Mouse (Mus musculus): ENCODE measurements around the gene Rag1. TPM values are rescaled to one million over a fixed set of nuclear protein-coding genes. Genes with fewer than 3 reads are reported as not detected.

The Rag1 gene
- polyA plus RNA-seq, 1 experiment from 2014 or later, result not detected

DNA sequence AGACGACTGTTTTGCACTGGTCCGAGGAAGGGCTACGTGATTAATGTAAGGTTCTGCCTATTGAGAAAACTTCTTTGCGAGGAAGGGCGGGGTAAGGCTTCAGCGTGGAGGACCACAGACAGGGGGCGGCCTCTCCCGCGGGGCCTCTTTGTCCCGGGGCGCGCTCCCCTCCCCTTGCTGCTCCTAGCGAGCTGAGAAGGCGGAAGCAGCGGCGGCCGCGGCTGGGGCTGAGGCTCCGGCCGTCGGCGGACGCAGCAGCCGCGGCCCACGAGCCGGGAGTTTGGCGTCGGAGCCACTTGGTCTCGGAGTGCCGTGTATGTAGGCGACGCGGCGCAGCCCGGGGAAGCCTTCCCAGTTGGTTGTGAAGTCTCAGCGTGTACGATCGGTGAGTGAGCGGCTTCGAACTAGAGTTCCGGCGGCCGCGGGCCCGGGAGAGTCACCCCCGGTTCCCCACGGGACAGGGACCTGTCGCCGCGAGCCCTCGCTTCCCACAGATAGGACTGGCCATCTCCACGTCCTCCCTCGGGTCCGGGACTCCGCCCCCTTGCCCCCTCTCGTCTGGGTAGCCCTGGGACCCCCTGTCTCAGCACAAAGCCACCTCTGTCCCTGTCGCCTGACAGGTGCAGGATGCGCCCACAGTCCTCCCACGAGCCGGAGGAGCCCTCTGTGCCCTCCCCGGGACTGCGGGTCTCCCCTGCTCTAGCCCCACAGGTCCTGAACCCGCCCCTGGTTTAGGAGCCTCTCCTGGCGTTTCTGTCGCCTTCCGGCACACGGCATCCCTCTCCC is 29.1 kb upstream of the Rag1 start, which contains the start of gene Traf6:
TSS of gene Traf6 (plus strand) at position 194 of the 786 bp plus-strand sequence.
- Histone ChIP-seq H3K36me3 (ENCODE audit: control insufficient read depth, insufficient read depth, low read length) (0 out of 2 replicates have a peak, but pooled peaks cover 5% of the 10 kb centered on the region), H3K4me2 (ENCODE audit: low read length) (peak within 1 kb of the TSS; percentile 66), H3K9me3 (ENCODE audit: control insufficient read depth, low read length) (no peaks in the 10 kb centered on the region), H3K27me3 (replicated peaks; ENCODE audit: control insufficient read depth, insufficient read depth, low read length) (no peaks in the 10 kb centered on the region), H3K27ac (ENCODE audit: low read depth) (0 out of 2 replicates have a peak within 1 kb of the TSS, but pooled peaks have one; percentile 43), H3K9ac (ENCODE audit: low read length) (peak within 1 kb of the TSS; percentile 96), H3K4me1 (replicated peaks; ENCODE audit: control insufficient read depth, insufficient read depth, low read length) (peaks cover 4% of the 10 kb centered on the region; the same call in 1 of the 2 replicates), H3K4me3 (ENCODE audit: low read depth, low read length) (peak within 1 kb of the TSS; percentile 99)
- DNase-seq (ENCODE audit: low spot score) (peak; percentile 94), ATAC-seq (replicated peaks; ENCODE audit: low FRiP score, low TSS enrichment, low read depth) (peak; percentile 93)
- under 1% methylated on average over 67 of the region's 68 CpGs for WGBS

- DNase-seq (ENCODE audit: low spot score) (no peak), ATAC-seq (replicated peaks; ENCODE audit: low FRiP score, low TSS enrichment, low read depth) (no peak)
- no peak overlapping the region for H3K9ac ChIP-seq (ENCODE audit: low read length)
- WGBS, result 72% methylated on average over 3 of the region's 3 CpGs
- no peak overlapping the region for H3K4me2 ChIP-seq (ENCODE audit: low read length)
- H3K4me1 ChIP-seq (replicated peaks; ENCODE audit: control insufficient read depth, insufficient read depth, low read length), result no peaks in the 10 kb centered on the region
- no peaks in the 10 kb centered on the region for H3K36me3 ChIP-seq (ENCODE audit: control insufficient read depth, insufficient read depth, low read length)
- no peaks in the 10 kb centered on the region for H3K27me3 ChIP-seq (replicated peaks; ENCODE audit: control insufficient read depth, insufficient read depth, low read length)
- no peak overlapping the region for H3K4me3 ChIP-seq (ENCODE audit: low read depth, low read length)
- no peaks in the 10 kb centered on the region for H3K9me3 ChIP-seq (ENCODE audit: control insufficient read depth, low read length)
- no peak overlapping the region for H3K27ac ChIP-seq (ENCODE audit: low read depth)
Observed at GRCm38 (mm10) chr2:101673547-101673946, 24.2 kb upstream of the Rag1 start.

GRCm38 (mm10) chr2:101668751-101669150 is 19.4 kb upstream of the Rag1 start:
- H3K4me3 ChIP-seq (ENCODE audit: low read depth, low read length), result no peak overlapping the region
- no peak overlapping the region for H3K27ac ChIP-seq (ENCODE audit: low read depth)
- DNase-seq (ENCODE audit: low spot score) (no peak), ATAC-seq (replicated peaks; ENCODE audit: low FRiP score, low TSS enrichment, low read depth) (no peak)
- H3K9ac ChIP-seq (ENCODE audit: low read length), result no peak overlapping the region
- no peaks in the 10 kb centered on the region for H3K27me3 ChIP-seq (replicated peaks; ENCODE audit: control insufficient read depth, insufficient read depth, low read length)
- no peaks in the 10 kb centered on the region for H3K9me3 ChIP-seq (ENCODE audit: control insufficient read depth, low read length)
- H3K4me1 ChIP-seq (replicated peaks; ENCODE audit: control insufficient read depth, insufficient read depth, low read length), result no peaks in the 10 kb centered on the region
- H3K4me2 ChIP-seq (ENCODE audit: low read length), result no peak overlapping the region
- 90% methylated on average over 3 of the region's 3 CpGs for WGBS
- no peaks in the 10 kb centered on the region for H3K36me3 ChIP-seq (ENCODE audit: control insufficient read depth, insufficient read depth, low read length)

DNA sequence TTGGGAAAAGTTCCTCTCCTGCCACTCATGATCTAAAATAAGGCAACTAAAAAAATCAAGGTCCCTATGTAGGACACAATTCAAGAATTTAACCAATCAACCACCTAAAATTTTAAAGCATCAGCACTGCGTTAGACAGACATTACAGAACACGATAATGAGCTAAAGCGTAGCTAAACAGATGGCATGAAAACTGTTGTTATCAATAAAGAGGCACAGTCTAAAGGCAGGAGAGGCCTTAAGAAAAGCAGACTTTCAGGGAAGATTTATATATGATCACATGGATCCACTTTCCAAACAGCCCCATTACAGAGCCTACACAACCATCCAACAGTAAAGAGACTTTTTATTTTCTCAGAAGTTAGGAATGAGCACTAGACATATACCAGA is 16.4 kb upstream of the Rag1 start:
- Histone ChIP-seq H3K27me3 (replicated peaks; ENCODE audit: control insufficient read depth, insufficient read depth, low read length) (no peaks in the 10 kb centered on the region), H3K27ac (ENCODE audit: low read depth) (no peak overlapping the region), H3K4me3 (ENCODE audit: low read depth, low read length) (no peak overlapping the region), H3K4me1 (replicated peaks; ENCODE audit: control insufficient read depth, insufficient read depth, low read length) (no peaks in the 10 kb centered on the region), H3K9me3 (ENCODE audit: control insufficient read depth, low read length) (no peaks in the 10 kb centered on the region), H3K36me3 (ENCODE audit: control insufficient read depth, insufficient read depth, low read length) (no peaks in the 10 kb centered on the region), H3K4me2 (ENCODE audit: low read length) (no peak overlapping the region), H3K9ac (ENCODE audit: low read length) (no peak overlapping the region)
- no peak for ATAC-seq (replicated peaks; ENCODE audit: low FRiP score, low TSS enrichment, low read depth)
- WGBS, result 90% methylated on average over 3 of the region's 3 CpGs
- no peak for DNase-seq (ENCODE audit: low spot score)

- WGBS, result 23% methylated on average over 9 of the region's 9 CpGs
- peak; percentile 50 for ATAC-seq (replicated peaks; ENCODE audit: low FRiP score, low TSS enrichment, low read depth)
Observed at GRCm38 (mm10) chr2:101665058-101665702, 15.9 kb upstream of the Rag1 start.

GRCm38 (mm10) chr2:101660536-101660935 is 11.2 kb upstream of the Rag1 start:
- Histone ChIP-seq H3K36me3 (ENCODE audit: control insufficient read depth, insufficient read depth, low read length) (no peaks in the 10 kb centered on the region), H3K9me3 (ENCODE audit: control insufficient read depth, low read length) (no peaks in the 10 kb centered on the region), H3K9ac (ENCODE audit: low read length) (no peak overlapping the region), H3K4me1 (replicated peaks; ENCODE audit: control insufficient read depth, insufficient read depth, low read length) (no peaks in the 10 kb centered on the region), H3K4me3 (ENCODE audit: low read depth, low read length) (no peak overlapping the region), H3K27ac (ENCODE audit: low read depth) (no peak overlapping the region), H3K4me2 (ENCODE audit: low read length) (no peak overlapping the region), H3K27me3 (replicated peaks; ENCODE audit: control insufficient read depth, insufficient read depth, low read length) (no peaks in the 10 kb centered on the region)
- ATAC-seq (replicated peaks; ENCODE audit: low FRiP score, low TSS enrichment, low read depth), result no peak
- DNase-seq (ENCODE audit: low spot score), result no peak
- 62% methylated on average over 2 of the region's 2 CpGs for WGBS

More at GRCm38 (mm10) chr2:101665058-101665702, 15.9 kb upstream of the Rag1 start:
- H3K4me2 ChIP-seq (ENCODE audit: low read length), result no peak overlapping the region
- no peak overlapping the region for H3K9ac ChIP-seq (ENCODE audit: low read length)
- H3K27ac ChIP-seq (ENCODE audit: low read depth), result no peak overlapping the region
- DNase-seq (ENCODE audit: low spot score), result peak; percentile 73
- no peak overlapping the region for H3K4me3 ChIP-seq (ENCODE audit: low read depth, low read length)
- H3K9me3 ChIP-seq (ENCODE audit: control insufficient read depth, low read length), result no peaks in the 10 kb centered on the region
- no peaks in the 10 kb centered on the region for H3K4me1 ChIP-seq (replicated peaks; ENCODE audit: control insufficient read depth, insufficient read depth, low read length)
- H3K36me3 ChIP-seq (ENCODE audit: control insufficient read depth, insufficient read depth, low read length), result no peaks in the 10 kb centered on the region
- H3K27me3 ChIP-seq (replicated peaks; ENCODE audit: control insufficient read depth, insufficient read depth, low read length), result no peaks in the 10 kb centered on the region

GRCm38 (mm10) chr2:101652921-101653597 is 3.8 kb upstream of the Rag1 start:
- no peaks in the 10 kb centered on the region for H3K36me3 ChIP-seq (ENCODE audit: control insufficient read depth, insufficient read depth, low read length)
- H3K9ac ChIP-seq (ENCODE audit: low read length), result no peak overlapping the region
- 0 out of 2 replicates have a peak, but pooled peaks have one; percentile 64 for ATAC-seq (replicated peaks; ENCODE audit: low FRiP score, low TSS enrichment, low read depth)
- no peak overlapping the region for H3K27ac ChIP-seq (ENCODE audit: low read depth)
- H3K4me3 ChIP-seq (ENCODE audit: low read depth, low read length), result no peak overlapping the region
- DNase-seq (ENCODE audit: low spot score), result peak; percentile 79
- 18% methylated on average over 14 of the region's 14 CpGs for WGBS
- no peaks in the 10 kb centered on the region for H3K27me3 ChIP-seq (replicated peaks; ENCODE audit: control insufficient read depth, insufficient read depth, low read length)
- 0 out of 2 replicates have a peak, but pooled peaks cover 2% of the 10 kb centered on the region for H3K4me1 ChIP-seq (replicated peaks; ENCODE audit: control insufficient read depth, insufficient read depth, low read length)
- no peaks in the 10 kb centered on the region for H3K9me3 ChIP-seq (ENCODE audit: control insufficient read depth, low read length)
- H3K4me2 ChIP-seq (ENCODE audit: low read length), result peak overlapping the region; percentile 39

- ATAC-seq (replicated peaks; ENCODE audit: low FRiP score, low TSS enrichment, low read depth) (0 out of 2 replicates have a peak, but pooled peaks have one; percentile 23), DNase-seq (ENCODE audit: low spot score) (no peak)
- Histone ChIP-seq H3K27ac (ENCODE audit: low read depth) (no peak overlapping the region), H3K4me2 (ENCODE audit: low read length) (peak overlapping the region; percentile 39), H3K4me3 (ENCODE audit: low read depth, low read length) (no peak overlapping the region), H3K27me3 (replicated peaks; ENCODE audit: control insufficient read depth, insufficient read depth, low read length) (no peaks in the 10 kb centered on the region), H3K36me3 (ENCODE audit: control insufficient read depth, insufficient read depth, low read length) (no peaks in the 10 kb centered on the region), H3K4me1 (replicated peaks; ENCODE audit: control insufficient read depth, insufficient read depth, low read length) (0 out of 2 replicates have a peak, but pooled peaks cover 2% of the 10 kb centered on the region), H3K9ac (ENCODE audit: low read length) (no peak overlapping the region), H3K9me3 (ENCODE audit: control insufficient read depth, low read length) (no peaks in the 10 kb centered on the region)
- 47% methylated on average over 14 of the region's 14 CpGs for WGBS
Observed at GRCm38 (mm10) chr2:101652204-101652920, 3.1 kb upstream of the Rag1 start.
